Mouse (Mus musculus): ENCODE data around the gene Tbc1d24.

DNA sequence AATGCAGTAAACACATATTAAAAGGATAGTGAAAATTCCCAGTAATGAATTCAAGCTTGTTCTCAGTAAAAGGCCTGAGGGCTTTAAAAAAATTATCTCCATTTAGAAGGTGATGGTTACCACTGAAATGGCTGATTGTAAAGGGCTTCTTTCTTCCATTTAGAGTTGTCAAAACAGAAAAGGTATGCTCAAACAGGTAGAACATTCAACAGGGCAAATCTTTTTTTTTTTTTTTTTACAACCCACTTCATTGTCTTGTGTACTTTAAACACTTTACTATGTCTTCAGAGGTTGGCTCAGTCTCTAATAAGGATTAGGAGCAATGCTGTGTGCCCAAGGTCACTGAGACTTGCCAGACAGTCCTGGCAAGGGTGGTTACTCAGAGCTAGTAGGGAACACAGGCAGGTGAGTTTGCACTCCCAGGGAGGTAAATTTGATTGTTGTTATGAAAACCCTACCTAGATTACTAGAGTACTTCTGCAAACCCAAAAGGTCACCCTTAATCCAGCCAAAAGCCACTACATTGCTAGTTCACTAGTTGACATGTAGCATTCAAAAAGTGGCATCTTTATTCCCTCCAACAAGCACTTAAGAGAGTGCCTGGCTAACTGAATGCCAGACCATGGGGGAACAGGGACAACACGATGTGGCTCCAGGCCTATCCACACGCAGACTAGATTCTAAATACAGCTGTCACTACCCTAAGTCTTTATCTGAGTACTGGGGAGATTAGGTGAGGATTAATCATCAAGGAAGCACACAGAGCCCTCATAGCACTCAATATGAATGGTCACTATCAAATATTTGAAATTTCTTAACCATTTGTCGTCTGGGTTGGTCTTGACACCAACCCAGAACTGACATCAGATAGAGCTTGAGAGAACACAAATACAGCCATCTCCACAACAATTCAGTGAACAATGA lies 1.5 kb downstream of the Tbc1d24 start:
- TF ChIP-seq EP300 (IDR thresholded peaks at IDR 0.05; ENCODE audit: low read depth) (no peak), CTCF (IDR thresholded peaks at IDR 0.05; ENCODE audit: low read depth) (no peak)

Data from liver, embryonic 14.5 days (tissue).